Mouse (Mus musculus) CD4-positive, CD25-positive, alpha-beta regulatory T cell, adult 4 months (primary cell): ENCODE measurements at regions not wholly inside any gene's neighbourhood (a gene's known extent, or its start where the extent isn't known, plus 50 kb on each side); places are given as distances from the start of the nearest gene placed in this dataset.
A peak's percentile ranks its signal among the peaks of the same experiment; 100 is the strongest.

Experiments
- ATAC-seq: one replicate; pipeline ENCODE4 v1.8.0; 2017

DNA sequence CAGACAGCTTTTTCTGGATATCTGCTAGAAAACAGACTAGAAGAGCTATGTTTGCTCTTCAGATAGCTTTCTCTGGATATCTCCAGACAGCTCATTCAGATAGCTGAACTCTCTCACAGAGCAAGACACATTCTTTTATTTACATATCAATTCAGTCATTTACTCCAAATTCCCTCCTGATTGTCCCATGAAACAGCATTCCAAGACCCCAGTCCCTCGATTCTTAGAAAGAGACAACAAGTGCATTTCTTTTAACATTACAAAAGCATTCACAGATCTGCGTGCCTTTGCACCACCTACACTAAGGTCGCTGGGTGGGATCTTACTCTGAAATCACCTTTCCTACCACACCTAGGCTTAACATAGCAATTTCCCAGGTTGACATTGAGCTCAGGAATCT lies 1039.5 kb upstream of the Ddx18 start:
- ATAC-seq = no peak

DNA sequence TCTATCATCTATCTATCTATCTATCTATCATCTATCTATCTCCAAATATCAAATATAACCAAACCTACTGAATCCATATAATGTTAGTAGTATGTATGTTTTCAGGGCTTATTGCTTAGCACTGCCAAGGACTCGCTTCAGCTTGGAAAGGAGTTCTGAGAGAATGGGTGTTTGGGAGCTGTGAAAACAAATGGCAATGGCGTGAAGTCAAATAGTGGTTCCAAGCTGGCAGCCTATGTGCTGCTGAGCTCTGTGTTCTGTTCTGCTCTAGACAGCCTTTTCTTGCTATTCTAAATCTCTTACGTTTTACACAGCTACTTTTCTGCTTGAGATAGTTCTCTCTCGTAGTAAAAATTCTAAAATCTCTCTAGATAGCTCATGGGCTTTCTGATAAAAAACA lies 1008.2 kb upstream of the Ddx18 start:
- no peak for ATAC-seq

DNA sequence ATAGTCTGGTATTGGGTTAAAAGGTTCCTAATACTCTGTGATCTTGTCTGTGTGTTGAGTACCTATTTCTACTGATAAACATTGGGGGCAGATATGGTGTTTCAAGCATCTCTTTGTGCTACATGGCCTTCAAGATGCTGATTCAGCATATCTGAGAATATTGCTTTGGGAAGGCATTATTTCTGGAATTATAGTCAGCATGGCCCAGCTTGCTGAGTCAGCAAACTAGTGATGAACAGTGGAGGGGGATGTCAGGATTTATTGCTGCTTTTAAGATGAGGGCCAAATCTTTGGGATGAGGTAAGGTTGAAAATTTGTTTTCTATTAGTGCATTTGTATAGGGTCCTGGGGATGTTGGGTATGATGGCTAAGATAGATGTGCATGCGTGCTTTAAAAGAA lies 983.8 kb upstream of the Ddx18 start:
- ATAC-seq = no peak

DNA sequence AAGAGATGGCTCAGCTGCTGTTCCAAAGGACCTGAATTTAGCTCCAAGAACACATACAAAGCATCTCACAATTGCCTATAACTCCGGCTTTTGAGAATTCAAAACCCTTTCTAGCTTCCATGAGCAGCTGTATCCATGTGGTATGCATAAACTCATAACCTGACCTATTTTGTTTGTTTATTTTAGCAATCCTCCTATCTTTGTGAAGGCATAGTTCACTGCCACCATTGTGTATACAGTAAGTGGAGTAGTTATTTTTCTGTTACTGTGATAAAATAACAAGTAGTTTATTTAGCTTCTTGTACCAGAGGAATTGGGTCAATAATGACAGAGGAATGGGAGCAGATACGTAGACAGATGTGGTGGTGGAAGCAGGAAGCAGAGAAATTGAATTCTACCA lies 941.8 kb upstream of the Ddx18 start:
- ATAC-seq = no peak

DNA sequence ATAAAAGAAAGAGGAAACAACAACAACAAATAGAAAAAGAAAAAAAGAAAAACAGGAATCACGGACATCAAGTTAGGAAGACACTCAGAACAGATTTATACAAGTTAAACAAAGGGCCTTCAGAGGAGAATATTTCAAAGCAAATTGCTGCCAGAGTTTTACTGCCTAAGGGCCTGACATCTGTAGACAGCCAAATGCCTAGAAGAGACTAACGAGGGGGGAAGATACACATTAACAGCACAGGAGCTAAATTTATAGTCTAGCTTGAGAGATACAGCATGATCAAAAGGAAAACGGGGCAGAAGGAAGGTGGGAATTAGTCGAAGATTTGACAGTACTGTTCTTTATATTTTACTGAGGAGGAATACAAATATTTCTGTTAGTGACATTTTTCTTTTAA lies 933.9 kb upstream of the Ddx18 start:
- no peak for ATAC-seq

DNA sequence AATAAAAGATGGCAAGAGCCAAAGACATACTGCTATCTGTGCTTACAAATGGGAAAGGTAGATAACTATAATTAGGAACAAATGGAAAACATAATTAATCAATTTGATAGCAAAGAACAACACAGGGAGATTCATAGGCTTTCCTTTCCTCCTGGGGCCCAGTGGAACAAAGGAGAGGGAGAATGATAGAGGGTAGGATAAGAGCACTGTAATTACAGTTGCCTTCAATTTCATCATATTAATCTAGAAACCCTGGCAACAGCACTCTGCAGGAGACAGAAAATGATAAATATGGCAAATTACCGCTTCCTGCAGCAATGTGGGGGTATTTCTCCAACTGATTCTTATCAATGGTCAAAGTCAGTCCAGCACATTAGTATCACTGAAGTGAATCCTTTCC lies 910.2 kb upstream of the Ddx18 start:
- no peak for ATAC-seq

DNA sequence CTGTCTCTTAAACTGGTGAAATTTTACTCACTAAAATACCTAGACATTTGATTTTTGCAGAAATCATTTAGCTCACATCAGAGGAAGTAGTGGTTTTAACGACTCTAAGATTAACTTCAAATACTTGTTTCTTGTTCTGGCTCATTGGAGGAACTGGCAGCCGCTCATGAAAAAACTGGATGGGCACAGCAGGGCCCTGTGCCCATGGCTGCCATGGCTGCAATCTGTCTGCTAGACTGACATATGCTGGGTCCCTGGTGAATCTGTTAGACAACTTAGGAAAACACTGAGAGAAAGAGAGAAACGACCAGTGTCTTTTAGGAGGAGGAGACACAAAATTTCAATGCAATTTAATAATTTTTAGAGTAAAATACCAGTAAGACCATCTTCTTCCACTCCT lies 896.1 kb upstream of the Ddx18 start:
- ATAC-seq = no peak

DNA sequence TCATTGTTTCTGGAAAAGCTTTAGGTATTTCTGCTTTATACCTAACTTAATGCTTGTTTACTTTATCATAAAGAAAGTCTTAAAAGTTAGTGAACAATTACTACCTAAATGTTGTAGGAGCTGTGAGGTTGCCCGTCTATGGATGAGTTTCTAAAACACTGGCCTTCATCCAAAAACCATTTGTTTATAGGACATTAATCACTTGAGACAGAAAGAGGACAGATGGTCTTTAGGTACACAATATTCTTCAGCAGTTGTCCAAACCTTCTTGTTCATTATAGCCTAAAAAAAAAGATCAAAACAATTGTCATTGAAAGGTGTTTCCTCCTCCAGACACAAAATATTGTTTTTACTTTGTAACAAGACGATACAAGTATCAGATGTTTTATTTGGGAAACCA lies 891.3 kb upstream of the Ddx18 start:
- no peak for ATAC-seq

DNA sequence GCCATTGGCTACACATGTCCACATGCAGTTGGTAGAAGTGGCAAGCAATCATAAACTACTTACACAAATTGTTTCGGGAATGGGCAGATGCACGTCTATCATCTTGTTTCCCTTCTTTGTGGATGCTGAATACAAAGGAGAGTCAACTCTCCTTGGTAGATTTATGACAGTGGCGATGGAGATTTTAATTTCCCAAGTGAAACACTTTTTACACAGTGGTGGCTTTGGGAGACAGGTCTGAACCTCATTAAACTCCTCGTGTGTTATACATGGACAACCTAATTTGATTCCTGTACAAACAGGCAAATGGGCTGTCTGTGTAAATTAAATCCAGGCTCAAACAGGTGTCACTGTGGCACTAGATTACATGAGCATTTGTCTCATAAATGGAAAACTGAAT lies 887.1 kb upstream of the Ddx18 start:
- no peak for ATAC-seq

DNA sequence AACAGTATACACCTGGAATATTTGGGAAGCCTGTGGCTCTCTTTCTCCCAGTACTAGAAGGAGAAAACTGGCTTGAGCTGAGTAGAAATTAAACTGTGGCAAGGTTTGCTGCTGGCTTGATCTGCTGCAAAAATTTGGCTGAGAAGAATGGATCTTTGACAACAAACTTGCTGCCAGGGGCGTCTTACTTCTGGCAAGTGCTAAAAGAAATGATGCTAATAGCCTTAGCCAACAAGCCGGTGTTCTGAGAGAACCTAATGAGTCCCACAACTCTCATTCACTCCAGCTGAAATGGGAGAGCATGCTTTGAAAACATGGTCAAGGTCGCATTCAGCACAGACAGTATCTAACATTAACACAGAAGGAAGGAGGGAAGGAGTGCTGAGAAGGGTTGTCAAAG lies 885.8 kb upstream of the Ddx18 start:
- ATAC-seq = no peak

DNA sequence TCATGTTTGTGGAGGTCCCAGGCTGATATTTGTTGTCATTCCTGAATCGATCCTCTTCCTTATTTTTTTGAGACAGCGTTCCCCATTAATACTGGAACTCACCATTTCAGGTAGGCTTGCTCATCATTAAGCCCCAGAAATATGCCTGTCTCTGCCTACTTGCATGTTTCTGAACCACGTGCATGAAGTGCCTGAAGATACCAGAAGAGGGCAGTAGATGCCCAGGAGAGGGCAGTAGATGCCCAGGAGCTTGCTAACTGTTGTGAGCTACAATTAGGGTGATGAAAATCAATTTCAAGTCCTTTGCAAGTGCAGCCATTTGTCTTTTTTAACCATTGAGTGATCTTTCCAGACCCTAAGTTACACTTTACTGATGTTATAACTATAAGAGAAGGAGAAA lies 871.6 kb upstream of the Ddx18 start:
- ATAC-seq = no peak

DNA sequence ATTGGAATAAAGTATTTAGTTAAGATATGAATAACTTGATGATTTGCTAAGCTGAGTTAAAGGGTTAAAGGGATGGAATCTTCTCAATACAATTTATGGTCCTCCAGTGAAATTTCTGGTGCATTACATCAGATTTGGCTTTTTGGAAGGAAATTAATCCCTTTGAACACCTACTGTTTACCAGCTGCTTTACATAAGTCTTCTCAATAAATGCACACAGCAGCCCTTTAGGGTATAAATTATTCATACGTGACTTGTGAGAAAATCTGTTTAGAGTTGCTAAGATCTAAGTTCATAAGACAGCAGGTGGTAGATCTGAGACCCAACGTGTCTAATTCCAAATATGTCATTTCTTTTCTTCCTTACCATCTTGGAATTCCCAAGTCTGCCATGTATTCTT lies 855.7 kb upstream of the Ddx18 start:
- ATAC-seq = no peak

DNA sequence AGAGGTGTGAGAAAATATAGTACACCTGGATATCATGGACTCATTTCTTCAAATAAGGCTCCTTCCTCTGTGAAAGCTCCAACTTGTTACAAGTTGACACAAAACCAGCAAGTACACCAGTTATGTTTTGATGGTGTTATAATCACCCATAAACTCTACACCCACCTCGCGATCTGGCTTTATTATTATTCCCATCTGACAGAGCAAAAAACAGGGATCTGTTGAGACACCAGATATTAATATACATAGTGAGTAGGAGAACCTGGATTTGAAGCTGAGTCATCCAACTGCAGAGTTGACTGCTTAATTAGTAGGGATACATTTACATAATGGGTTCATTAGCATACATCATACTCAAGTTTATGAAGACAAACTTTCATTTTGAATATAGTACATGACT lies 828.6 kb upstream of the Ddx18 start:
- ATAC-seq = no peak

DNA sequence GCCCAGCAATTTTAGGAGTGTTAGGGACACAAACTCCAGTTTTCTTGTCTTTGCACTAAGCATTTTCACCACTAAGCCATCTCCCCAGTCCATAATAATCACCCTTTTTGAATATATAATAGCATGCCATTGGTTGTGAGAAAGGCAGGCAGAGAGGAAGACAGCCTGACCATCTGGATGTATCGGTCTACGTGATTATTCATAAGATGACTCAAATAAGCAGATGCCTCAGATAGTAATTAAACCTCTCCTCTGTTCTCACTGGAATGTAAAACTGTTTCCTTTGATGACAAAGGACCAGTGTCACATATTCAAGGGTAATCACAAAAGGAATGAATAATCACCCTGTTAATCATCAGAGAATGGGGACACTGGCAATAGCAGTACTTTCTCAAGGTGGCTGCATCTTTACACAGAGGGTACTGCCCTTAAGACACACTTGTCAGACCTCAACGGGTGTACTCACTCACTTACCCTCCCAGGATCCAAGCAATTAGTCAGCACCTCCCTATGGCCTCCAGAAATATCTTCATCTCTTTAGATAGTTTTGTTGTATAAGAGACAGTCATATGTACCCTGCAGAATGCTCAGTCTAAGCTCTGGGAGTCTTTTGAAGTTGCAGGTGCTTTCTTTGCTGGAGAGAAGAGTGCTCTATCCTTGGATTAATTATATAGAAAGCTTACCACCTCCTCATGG lies 826.0 kb upstream of the Ddx18 start:
- ATAC-seq = no peak

DNA sequence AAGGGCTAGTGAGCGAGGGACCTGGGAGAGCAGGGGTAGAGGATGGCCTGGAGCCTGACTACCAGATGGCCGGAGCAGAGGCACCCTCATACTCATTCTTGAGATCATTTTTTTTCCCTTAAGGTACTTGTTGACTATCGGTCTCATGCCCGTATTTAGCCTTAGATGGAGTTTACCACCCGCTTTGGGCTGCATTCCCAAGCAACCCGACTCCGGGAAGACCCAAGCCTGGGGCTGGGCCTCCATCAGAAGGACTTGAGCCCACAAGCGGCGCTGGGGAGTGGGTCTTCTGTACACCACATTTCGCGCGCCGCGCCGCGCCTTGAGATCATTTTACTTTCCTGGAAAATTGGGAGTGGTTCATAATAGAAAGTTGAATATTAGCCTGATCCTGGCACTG lies 789.2 kb upstream of the Ddx18 start:
- ATAC-seq = peak; percentile 78

DNA sequence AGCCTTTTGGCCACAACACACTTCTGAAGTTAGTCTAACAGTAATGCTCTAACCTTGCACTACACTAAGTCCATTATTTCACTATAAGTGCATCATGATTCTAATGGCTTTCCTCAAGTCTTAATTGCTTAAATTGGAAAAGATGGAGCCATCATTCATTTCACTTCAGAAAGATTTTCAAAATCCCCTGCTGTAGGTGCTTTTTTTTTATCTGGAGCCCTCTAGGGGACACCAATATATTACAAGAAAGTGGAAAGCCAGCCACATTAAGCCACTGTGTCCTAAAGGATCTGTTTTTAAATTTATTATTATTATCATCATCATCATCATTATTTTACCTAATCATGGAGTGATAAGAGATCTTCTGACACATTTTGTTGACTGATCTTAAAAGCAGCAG lies 783.7 kb upstream of the Ddx18 start:
- no peak for ATAC-seq

DNA sequence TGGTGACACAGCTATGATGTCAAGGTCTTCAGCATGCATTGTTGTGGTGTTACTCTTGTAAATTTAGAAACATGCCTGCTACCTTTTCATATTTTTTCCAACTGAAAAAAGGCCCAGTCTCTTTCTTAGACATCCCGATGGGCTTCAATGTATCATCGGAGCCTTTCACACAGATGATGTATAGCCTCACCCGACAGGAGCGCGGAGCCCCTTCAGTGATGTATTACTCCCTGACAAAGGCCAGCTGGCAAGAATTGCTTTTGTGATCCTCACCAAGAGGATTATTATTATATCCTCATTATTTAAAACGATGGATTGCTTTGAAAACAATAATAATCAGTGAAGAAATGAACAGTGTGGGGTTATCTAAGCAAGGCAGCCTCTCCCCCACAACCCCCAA lies 765.5 kb upstream of the Ddx18 start:
- no peak for ATAC-seq

DNA sequence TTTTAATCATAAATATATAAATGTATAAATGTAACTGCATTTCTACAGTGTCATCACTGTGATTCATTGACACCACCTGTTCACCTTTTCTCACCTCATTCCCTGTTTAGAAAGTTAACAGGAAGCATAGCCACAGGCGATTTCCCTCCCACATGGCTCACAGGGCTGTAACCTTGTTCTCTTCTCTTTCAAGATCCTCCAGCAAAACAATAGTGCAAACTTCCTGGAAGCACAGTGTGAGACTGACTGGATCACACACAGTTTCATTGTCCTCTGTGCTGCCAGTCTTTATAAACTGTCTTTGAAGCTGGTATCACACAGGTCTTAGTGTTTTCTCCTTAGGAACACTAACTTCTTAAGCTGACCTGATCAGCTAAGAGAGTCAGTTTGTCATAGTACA lies 760.5 kb upstream of the Ddx18 start:
- ATAC-seq = no peak
